Mouse (Mus musculus): ENCODE measurements around the gene Il17c.

Gene Il17c

DNA sequence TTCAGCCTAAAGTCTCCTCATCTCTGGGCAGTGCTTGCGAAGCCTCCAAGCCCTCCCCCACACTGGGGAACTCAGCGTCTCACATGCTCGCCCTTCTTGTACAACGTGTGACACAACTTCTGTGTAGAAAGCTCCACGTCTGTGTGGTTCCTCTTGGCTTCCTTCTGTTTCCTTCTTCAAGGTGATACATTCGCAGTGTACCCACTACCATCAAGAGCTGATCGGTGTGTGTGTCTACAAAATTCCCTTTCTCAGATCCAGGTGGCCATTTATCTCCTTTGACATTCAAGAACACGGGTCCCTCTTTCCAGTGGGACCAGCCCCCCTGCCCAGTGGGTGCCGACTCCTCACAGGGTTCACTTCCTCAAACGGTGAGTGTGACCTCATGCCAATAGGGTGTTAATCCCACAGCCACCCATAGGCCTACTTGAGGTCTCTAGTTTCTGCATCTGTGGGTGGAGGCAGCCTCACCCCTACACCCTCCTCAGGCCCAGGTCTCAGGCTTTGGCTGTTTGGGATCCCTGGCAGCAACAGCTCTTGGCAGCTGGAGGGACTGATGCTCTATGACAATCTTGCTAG is 8.3 kb downstream of the Il17c start:
- in situ Hi-C loops (cut with MboI; ENCODE audit: low sequenced_read_pairs) = no loop called here

GRCm38 (mm10) chr8:122430646-122431045 is 8.8 kb downstream of the Il17c start:
- in situ Hi-C loops (cut with MboI; ENCODE audit: low sequenced_read_pairs) = no loop called here

DNA sequence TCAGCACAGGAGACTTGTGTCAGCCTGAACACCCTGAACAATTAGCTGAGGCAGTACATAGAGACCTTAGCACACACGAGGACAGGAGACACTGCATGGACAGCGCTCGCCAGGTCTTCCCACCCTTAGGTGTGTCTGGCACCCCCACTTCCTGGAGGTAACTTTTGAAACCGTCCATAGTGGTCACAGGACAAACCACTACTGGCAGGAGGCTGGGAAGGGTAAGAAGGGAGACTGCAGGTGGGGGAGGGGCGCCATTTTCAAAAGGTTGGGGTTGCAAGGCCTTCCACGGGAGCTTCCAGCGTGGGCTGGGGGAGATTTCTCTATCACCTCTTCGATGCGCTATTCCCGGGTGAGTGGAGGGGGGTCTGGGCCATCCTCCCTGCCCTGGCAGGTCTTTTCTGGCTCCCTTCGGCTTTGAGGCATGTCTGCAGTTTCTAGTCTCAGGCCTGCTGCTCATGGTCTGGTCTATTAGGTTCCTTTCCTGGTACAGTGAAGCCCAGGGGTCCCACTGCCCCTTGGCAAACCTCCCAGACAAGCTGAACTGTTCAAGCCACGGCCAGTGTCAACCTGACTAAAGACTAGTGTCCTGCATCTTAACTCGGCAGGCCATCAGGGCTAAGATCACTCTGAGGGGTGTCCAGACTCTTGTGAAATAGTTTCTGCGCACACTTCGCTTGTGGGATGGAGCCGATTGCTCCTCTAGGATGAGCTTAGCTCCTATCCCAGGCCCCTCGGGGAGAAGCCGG is 10.0 kb downstream of the Il17c start:
- in situ Hi-C loops (cut with MboI; ENCODE audit: low sequenced_read_pairs) = no loop called here

DNA sequence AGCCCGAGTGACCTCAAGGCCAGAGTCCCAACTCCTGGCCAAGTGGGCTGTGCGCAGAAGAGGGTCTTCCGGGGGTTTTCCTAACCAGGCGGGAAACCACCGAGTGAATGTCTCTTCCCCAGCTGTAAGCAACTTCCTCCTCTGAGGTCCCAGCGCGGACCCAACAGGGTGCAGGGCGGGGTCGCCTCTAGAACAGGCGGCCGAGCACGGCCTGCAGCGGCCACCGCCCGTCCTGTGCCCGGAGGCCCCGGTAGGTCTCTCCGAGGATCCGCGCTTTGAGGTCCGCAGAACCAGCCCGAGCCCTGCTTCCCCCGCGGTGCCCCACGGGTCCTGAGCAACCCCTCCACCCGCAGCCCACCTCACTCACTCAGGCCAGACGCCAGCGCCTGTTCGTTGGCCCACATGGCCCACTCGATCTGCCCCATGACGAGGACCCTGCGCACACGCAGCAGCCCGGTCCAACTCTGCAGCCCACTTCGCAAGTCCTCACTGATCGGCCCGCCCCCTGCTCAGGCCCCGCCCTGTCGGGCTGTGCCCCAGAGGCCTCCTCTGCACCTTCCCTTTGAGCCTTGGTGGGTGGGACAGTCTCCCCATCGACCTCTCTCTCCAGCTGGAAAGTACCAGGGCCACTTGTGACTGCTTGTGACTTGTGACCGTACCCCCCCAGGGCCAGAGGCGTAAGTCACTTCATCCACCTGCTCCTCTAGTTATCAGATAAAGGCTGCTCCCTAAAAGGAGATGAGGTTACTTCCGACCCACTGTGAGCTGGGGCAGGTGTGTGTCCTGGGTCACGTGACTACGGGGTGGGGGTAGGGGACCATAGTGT is 10.8 kb downstream of the Il17c start, which contains the start of gene Cyba:
Cyba (minus strand) TSS at position 488 of the 826 bp plus-strand sequence.
- in situ Hi-C loops (cut with MboI; ENCODE audit: low sequenced_read_pairs) = no loop called here

GRCm38 (mm10) chr8:122433269-122433905 is 11.6 kb downstream of the Il17c start:
- in situ Hi-C loops (cut with MboI; ENCODE audit: low sequenced_read_pairs) = no loop called here

- in situ Hi-C loops (cut with MboI; ENCODE audit: low sequenced_read_pairs) = no loop called here
Measured at GRCm38 (mm10) chr8:122435375-122435774, 13.6 kb downstream of the Il17c start.

GRCm38 (mm10) chr8:122436146-122436545 is 14.3 kb downstream of the Il17c start:
- in situ Hi-C loops (cut with MboI; ENCODE audit: low sequenced_read_pairs) = no loop called here

DNA sequence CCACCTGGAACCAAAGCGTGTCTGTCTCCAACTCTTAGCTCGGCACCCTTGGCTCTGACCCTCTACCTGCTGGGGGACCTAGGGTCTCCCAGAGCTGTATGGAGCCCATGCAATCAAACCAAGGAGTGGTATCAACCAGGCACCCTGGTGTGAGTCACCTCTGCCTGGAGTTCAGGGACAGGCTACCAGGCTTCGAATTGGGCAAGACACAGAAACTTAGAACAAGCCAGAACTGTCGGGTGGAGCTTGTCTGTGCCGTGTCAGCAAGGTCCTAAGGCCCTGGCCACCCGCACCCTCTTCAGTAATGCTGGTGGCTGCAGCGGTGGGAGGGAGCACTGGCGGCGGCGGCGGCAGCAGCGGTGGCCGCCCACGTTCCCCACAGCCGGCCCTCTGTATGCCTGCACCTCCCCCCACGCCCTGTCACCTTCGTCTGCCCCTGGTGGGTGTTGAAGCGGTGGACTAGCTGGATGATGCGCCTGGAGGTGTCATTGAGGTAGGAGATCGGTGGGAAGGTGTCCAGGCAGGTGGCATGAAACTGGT is 14.8 kb downstream of the Il17c start:
- in situ Hi-C loops (cut with MboI; ENCODE audit: low sequenced_read_pairs) = no loop called here

DNA sequence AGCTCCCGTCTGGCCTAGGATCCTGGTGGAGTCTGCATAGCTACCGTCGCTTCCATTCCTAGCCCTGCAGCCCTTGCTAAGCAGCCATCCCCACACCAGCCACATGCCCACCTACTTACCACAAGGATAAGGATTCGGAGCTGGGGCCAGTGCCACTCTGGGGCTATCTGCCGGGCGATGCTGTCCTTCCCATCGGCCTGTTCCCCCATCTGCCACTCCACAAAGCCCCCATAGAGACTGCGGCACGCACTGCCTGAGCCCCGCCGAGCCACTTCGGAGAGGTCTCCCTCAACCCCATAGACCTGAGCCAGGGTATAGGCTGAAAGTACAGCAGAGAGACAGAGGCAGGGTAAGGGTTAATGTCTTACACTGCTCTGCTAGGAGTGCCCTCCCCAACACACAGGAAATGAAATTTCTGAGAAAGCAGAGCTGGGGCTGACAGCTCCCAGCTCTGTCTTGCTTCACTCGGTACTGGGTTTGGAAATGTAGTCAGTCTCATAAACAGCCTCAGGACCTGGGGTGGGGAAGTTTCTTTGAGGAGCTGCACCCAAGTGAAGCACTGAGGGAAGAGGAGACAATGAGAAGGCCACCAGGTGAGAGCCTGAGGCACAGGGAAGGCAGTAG is 16.0 kb downstream of the Il17c start:
- in situ Hi-C loops (cut with MboI; ENCODE audit: low sequenced_read_pairs) = no loop called here

- in situ Hi-C loops (cut with MboI; ENCODE audit: low sequenced_read_pairs) = no loop called here
Measured at GRCm38 (mm10) chr8:122439336-122439735, 17.5 kb downstream of the Il17c start.

DNA sequence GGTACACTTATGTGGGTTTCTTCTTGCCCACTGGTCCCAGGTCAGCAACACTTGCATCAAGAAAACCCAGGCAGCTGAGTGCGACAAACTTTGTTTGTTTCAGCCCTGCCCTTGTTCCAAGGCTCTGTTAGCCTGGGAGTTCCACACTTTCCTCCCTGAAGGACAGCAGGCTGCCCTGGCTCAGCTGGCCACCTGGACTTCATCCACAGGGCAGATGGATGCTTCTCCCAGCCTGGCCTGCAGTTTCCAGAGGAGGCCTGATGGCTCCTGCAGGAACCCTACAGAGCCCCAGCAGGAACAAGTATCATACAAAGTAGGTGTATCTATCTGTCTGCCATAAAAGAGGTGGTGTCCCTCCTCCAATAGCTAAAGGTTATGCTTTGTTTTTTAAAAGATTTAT is 19.5 kb downstream of the Il17c start:
- in situ Hi-C loops (cut with MboI; ENCODE audit: low sequenced_read_pairs) = no loop called here

GRCm38 (mm10) chr8:122442356-122442755 is 20.5 kb downstream of the Il17c start:
- in situ Hi-C loops (cut with MboI; ENCODE audit: low sequenced_read_pairs) = no loop called here

- in situ Hi-C loops (cut with MboI; ENCODE audit: low sequenced_read_pairs) = no loop called here
Measured at GRCm38 (mm10) chr8:122442781-122443180, 21.0 kb downstream of the Il17c start.

GRCm38 (mm10) chr8:122443262-122444006 is 21.6 kb downstream of the Il17c start, which contains the start of gene Mvd:
Mvd (minus strand) TSS chr8:122443422.
- in situ Hi-C loops (cut with MboI; ENCODE audit: low sequenced_read_pairs) = no loop called here

DNA sequence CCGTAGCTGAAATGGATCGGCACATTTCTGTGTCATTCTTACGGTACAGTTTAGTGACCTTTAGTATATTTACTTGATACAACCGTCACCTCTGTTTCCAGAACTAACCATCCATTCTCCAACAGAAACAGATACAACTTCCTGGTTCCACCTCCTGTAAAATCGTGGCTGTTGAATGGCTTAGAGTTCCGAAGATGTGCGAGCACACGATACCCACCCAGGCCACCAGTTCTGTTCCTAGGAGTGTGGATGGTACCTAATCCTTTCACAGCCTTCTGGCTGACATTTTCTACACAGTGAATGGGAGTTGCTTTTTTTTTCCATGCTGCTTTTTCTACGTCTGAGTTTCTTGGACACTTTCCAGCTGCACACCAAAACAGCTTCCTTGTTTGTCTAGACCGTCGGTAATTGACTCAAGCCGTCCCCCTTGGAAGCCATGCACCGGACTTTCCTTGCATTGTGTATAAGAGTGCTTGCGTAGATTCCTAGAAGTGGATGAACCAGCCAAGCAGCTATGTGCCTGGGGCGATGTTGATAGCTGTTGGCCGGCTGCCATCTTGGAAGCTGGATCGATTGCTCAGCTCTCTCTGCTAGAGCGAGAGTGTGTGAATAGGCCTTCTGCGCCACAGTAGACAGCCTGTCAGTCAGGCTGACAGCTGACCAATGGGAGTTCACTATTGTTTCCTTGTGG is 22.4 kb downstream of the Il17c start:
- in situ Hi-C loops (cut with MboI; ENCODE audit: low sequenced_read_pairs) = no loop called here

- in situ Hi-C loops (cut with MboI; ENCODE audit: low sequenced_read_pairs) = no loop called here
Measured at GRCm38 (mm10) chr8:122445203-122445602, 23.4 kb downstream of the Il17c start.

DNA sequence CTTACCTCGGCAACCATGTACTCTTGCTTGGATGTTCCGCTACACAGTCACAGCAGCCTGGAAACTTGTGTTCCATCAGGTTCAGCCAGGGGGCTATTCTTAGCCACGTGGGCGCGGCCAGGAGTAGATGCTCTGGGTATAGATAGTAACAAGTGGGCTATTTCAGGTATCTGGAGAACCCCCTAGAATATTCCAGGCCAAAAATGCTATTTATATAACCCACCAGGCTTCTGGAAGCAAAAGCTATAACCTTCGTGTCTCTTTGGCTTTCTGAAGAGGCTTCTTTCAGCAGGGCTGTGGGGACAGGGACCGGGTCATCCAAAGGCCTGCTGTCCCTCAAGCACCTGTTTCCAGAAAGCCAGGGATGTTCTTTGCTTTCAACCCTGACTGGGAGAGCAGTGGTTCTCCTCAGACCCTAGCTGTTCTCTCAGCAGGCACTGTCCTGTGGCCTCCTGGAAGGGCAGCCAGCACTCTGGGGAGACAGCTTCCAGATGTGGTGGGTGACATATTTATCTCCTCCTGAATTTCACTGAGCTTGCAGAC is 29.4 kb downstream of the Il17c start:
- in situ Hi-C loops (cut with MboI; ENCODE audit: low sequenced_read_pairs) = no loop called here

GRCm38 (mm10) chr8:122452154-122452553 is 30.3 kb downstream of the Il17c start:
- in situ Hi-C loops (cut with MboI; ENCODE audit: low sequenced_read_pairs) = no loop called here

DNA sequence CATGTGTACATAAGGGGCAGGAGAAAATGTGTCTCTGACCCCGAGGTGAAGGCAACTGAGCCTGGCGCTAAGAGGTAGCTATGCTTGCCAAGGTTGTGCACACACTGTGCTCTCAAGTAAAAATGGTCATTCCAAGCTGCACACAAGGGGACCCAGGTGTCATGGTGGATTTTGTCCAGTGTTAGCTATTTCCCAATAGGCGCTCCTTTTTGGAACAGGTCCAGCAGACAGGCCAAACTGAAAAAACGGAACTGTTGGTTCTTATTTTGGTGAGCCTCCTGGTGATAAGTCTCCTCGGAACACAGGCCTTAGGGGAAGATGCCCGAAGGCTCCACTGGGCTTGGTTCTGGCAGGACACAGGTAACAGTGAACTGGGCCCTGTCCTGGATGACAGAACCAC is 32.6 kb downstream of the Il17c start:
- in situ Hi-C loops (cut with MboI; ENCODE audit: low sequenced_read_pairs) = no loop called here
